Mouse (Mus musculus) kidney, embryonic 14.5 days (tissue): Measurements from ENCODE around the gene Npas4. TPM values are rescaled to one million over a fixed set of nuclear protein-coding genes. Genes with fewer than 3 reads are reported as not detected.

Experiments
- ATAC-seq: fragments of 200-750 bp; cut with Nextera tagmentation; 2 replicates; pipeline ENCODE4 v1.8.0; 2017; ENCODE audit warnings: moderate number of reproducible peaks, mild to moderate bottlenecking, moderate TSS enrichment, moderate library complexity; ENCODE audit not compliant: low FRiP score, low TSS enrichment
- H3K27ac ChIP-seq: fragments of 300-500 bp; sonication (generic); 2 replicates; pipeline ENCODE4 v1.5.1; 2014; ENCODE audit warnings: low read depth, mild to moderate bottlenecking, low read length, moderate library complexity, mixed read lengths
- H3K27me3 ChIP-seq: fragments of 300-500 bp; sonication (generic); 2 replicates; pipeline ENCODE4 v1.6.1; 2014; ENCODE audit warnings: mild to moderate bottlenecking, low read length; ENCODE audit not compliant: control insufficient read depth, insufficient read depth
- H3K36me3 ChIP-seq: fragments of 300-500 bp; sonication (generic); 2 replicates; pipeline ENCODE4 v1.6.1; 2014; ENCODE audit warnings: low read length, mixed read lengths; ENCODE audit not compliant: control insufficient read depth, insufficient read depth
- H3K4me1 ChIP-seq: fragments of 300-500 bp; sonication (generic); 2 replicates; pipeline ENCODE4 v1.6.1; 2014; ENCODE audit warnings: low read length, mixed read lengths; ENCODE audit not compliant: control insufficient read depth, insufficient read depth
- H3K4me2 ChIP-seq: fragments of 300-500 bp; sonication (generic); replicated peaks from 2 replicates; pipeline ENCODE4 v1.6.1; 2014; ENCODE audit warnings: low read depth, mild to moderate bottlenecking, low read length
- H3K4me3 ChIP-seq: fragments of 300-500 bp; sonication (generic); 2 replicates; pipeline ENCODE4 v1.5.1; 2014; ENCODE audit warnings: mild to moderate bottlenecking, low read length
- H3K9ac ChIP-seq: fragments of 300-500 bp; sonication (generic); 2 replicates; pipeline ENCODE4 v1.6.1; 2014; ENCODE audit warnings: low read depth, mild to moderate bottlenecking, low read length, moderate library complexity
- H3K9me3 ChIP-seq: fragments of 300-500 bp; sonication (generic); 2 replicates; pipeline ENCODE4 v1.6.1; 2016; ENCODE audit warnings: low read length; ENCODE audit not compliant: control insufficient read depth
- WGBS: fragments of 180-500 bp; shearing (Covaris S2); extraction: QIAGEN DNeasy Blood & Tissue Kit; methylation state at CpG from one replicate; pipeline ENCODE4 v1.1.7; 2014; 5-methylcytosine and 5-hydroxymethylcytosine counted together
- polyA plus RNA-seq: library from polyadenylated mRNA; unstranded; fragments of >200 nt; fragmentation: Nextera tagmentation; extraction: Ambion mirVana; gene quantifications from 2 replicates; pipeline ENCODE4 v1.2.1, GENCODE M21; 2014

The Npas4 gene
- polyA plus RNA-seq, result not detected in 2 replicates

DNA sequence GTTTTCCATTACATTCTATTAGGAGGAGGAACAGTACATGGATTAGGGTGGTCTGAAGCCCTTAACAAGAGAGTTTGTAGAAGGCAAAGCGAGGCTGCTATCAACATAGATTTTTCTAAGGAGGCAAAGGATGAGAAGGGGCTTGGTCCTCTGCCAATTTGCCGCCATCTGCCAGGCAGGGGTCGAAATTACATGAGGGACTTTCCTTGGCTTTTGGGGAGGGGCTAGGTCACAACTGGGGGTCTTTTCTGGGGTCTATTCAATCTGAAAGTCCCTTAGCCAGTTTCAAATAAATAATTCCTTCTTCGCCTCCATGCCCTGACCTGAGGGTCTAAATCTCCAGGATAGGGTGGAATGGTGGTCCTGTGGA lies at the start of gene Npas4:
Npas4 (minus strand) TSS at position 61 of the 370 bp plus-strand sequence.
- H3K9me3 ChIP-seq, result no peaks in the 10 kb centered on the region
- H3K4me3 ChIP-seq, result no peak within 1 kb of the TSS
- H3K4me2 ChIP-seq, result no peak within 1 kb of the TSS
- H3K27me3 ChIP-seq, result peaks cover 50% of the 10 kb centered on the region
- no peak within 1 kb of the TSS for H3K27ac ChIP-seq
- 0 out of 2 replicates have a peak, but pooled peaks cover 3% of the 10 kb centered on the region for H3K4me1 ChIP-seq
- WGBS, result 14% methylated on average over 4 of the region's 4 CpGs
- H3K36me3 ChIP-seq, result no peaks in the 10 kb centered on the region
- no peak within 1 kb of the TSS for H3K9ac ChIP-seq
- ATAC-seq, result no peak

- peak overlapping the region; percentile 99 for H3K4me2 ChIP-seq
- no peaks in the 10 kb centered on the region for H3K9me3 ChIP-seq
- H3K4me3 ChIP-seq, result peak overlapping the region; percentile 80
- H3K36me3 ChIP-seq, result no peaks in the 10 kb centered on the region
- 12% methylated on average over 41 of the region's 41 CpGs for WGBS
- H3K27ac ChIP-seq, result peak overlapping the region; percentile 59; the same call in 1 of the 2 replicates
- H3K9ac ChIP-seq, result peak overlapping the region; percentile 91
- H3K27me3 ChIP-seq, result no peaks in the 10 kb centered on the region
- ATAC-seq, result no peak; the same call in 1 of the 2 replicates
- H3K4me1 ChIP-seq, result peaks cover 24% of the 10 kb centered on the region
These were observed 49.4 kb upstream of the Npas4 start for GRCm38 (mm10) chr19:5039301-5040114.

DNA sequence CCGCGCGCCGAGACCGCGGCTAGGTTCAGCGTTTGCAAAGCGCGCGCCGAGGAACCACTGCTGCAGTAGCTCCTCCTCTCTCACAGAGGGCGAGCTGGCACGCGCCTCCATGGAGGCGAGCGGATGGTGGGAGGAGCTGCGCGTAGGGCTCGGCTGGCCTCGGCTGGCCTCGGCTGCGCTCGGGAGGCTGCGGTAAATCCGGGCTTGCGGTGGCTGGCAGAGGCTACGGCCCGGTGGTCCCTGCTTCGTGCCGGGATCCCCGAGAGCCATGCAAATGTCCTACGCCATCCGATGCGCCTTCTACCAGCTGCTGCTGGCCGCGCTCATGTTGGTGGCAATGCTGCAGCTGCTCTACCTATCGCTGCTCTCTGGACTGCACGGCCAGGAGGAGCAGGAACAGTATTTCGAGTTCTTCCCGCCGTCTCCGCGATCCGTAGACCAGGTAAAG lies 48.6 kb upstream of the Npas4 start, which contains the start of the genes B4gat1 and AC124502.3:
B4gat1 (plus strand) TSS at position 118 of the 448 bp plus-strand sequence.
AC124502.3 (plus strand) TSS at position 183 of the 448 bp plus-strand sequence.
- no peaks in the 10 kb centered on the region for H3K9me3 ChIP-seq
- no peaks in the 10 kb centered on the region for H3K27me3 ChIP-seq
- H3K4me3 ChIP-seq, result peak within 1 kb of the TSS; percentile 80
- H3K36me3 ChIP-seq, result no peaks in the 10 kb centered on the region
- peak within 1 kb of the TSS; percentile 91 for H3K9ac ChIP-seq
- H3K4me2 ChIP-seq, result peak within 1 kb of the TSS; percentile 99
- WGBS, result under 1% methylated on average over 44 of the region's 44 CpGs
- H3K4me1 ChIP-seq, result peaks cover 24% of the 10 kb centered on the region
- H3K27ac ChIP-seq, result peak within 1 kb of the TSS; percentile 88
- ATAC-seq, result peak; percentile 88

DNA sequence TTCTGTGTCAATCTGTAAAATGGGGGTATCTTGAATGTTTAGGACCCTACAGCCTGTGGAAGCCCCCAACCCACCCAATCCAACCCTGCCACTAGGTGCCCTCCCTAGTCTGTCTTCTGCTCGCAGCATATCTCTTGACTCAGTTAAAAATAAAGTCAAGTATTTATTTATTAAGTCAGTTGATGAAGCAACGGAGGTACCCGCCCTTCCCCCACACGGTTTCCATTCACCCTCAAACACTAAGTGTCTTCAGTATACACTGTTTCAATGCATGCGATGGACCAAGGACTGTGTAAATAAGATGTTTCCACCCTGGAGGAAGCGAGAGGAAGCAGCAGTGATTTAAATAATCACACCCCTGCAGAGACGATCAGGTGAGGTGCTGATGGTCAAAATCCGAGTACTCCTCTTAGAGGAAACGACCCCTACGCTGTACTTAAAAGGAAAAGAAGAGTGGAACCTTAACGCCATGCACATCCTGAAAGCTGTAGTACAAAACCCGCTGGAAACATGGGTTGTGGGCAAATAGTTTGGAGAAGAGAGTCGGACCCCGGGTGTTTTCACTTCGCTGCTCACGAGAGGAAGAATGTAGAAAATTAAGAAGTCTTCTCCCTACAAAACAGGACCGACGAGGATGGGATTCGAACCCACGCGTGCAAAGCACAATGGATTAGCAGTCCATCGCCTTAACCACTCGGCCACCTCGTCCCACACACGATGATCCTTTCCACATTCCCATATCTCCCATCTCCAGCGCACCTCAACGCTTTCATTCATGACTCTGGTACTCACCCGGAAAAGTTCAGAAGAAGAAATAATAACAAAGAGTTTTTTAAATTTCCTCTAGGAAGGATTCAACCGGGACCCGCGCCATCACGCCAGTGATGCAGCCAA lies 47.8 kb upstream of the Npas4 start:
- WGBS, result 5% methylated on average over 32 of the region's 32 CpGs
- H3K27ac ChIP-seq, result peak overlapping the region; percentile 88; the same call in 1 of the 2 replicates
- H3K36me3 ChIP-seq, result no peaks in the 10 kb centered on the region
- peak overlapping the region; percentile 80 for H3K4me3 ChIP-seq
- peak; percentile 56 for ATAC-seq
- peaks cover 24% of the 10 kb centered on the region for H3K4me1 ChIP-seq
- H3K9ac ChIP-seq, result peak overlapping the region; percentile 91
- peak overlapping the region; percentile 99 for H3K4me2 ChIP-seq
- no peaks in the 10 kb centered on the region for H3K9me3 ChIP-seq
- H3K27me3 ChIP-seq, result no peaks in the 10 kb centered on the region

GRCm38 (mm10) chr19:5036577-5036976 lies 46.5 kb upstream of the Npas4 start:
- Histone ChIP-seq H3K36me3 (peaks cover under 1% of the 10 kb centered on the region; the same call in 1 of the 2 replicates), H3K4me2 (no peak overlapping the region), H3K9ac (no peak overlapping the region), H3K27ac (no peak overlapping the region), H3K9me3 (no peaks in the 10 kb centered on the region), H3K4me3 (no peak overlapping the region), H3K4me1 (peaks cover 19% of the 10 kb centered on the region), H3K27me3 (no peaks in the 10 kb centered on the region)
- 86% methylated on average over 4 of the region's 4 CpGs for WGBS
- no peak for ATAC-seq

- H3K9ac ChIP-seq, result no peak overlapping the region
- H3K36me3 ChIP-seq, result peaks cover 24% of the 10 kb centered on the region
- 80% methylated on average over 3 of the region's 3 CpGs for WGBS
- no peak for ATAC-seq
- H3K27ac ChIP-seq, result no peak overlapping the region
- no peak overlapping the region for H3K4me3 ChIP-seq
- no peaks in the 10 kb centered on the region for H3K27me3 ChIP-seq
- no peaks in the 10 kb centered on the region for H3K9me3 ChIP-seq
- no peak overlapping the region for H3K4me2 ChIP-seq
- 0 out of 2 replicates have a peak, but pooled peaks cover under 1% of the 10 kb centered on the region for H3K4me1 ChIP-seq
These were observed 42.6 kb upstream of the Npas4 start for GRCm38 (mm10) chr19:5032686-5033085.

DNA sequence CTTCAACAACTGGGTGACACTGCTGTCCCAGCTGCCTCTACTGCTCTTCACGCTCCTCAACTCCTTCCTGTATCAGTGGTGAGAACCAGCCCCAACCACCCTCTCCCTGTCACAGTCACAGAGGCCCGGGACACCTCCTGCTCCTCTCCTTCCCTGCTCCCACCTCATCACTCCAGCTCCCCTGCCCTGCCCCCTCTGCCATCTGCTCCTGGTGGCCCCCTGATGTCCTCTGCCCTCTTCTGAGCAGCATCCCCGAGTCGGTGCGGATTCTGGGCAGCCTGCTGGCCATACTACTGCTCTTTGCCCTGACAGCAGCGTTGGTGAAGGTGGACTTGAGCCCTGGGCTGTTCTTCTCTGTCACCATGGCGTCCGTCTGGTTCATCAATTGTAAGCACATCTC lies 36.0 kb upstream of the Npas4 start:
- WGBS, result 91% methylated on average over 8 of the region's 8 CpGs
- H3K27me3 ChIP-seq, result no peaks in the 10 kb centered on the region
- 0 out of 2 replicates have a peak, but pooled peaks cover 4% of the 10 kb centered on the region for H3K4me1 ChIP-seq
- no peak overlapping the region for H3K4me3 ChIP-seq
- ATAC-seq, result no peak
- H3K36me3 ChIP-seq, result peaks cover 34% of the 10 kb centered on the region
- H3K4me2 ChIP-seq, result no peak overlapping the region
- no peak overlapping the region for H3K27ac ChIP-seq
- no peaks in the 10 kb centered on the region for H3K9me3 ChIP-seq
- no peak overlapping the region for H3K9ac ChIP-seq

GRCm38 (mm10) chr19:5023621-5024479 lies 33.7 kb upstream of the Npas4 start, which contains the start of gene Slc29a2:
Gene Slc29a2, plus strand, starts transcription at chr19:5023860.
- under 1% methylated on average over 62 of the region's 62 CpGs for WGBS
- Histone ChIP-seq H3K27ac (peak within 1 kb of the TSS; percentile 77), H3K9me3 (no peaks in the 10 kb centered on the region), H3K36me3 (peaks cover 24% of the 10 kb centered on the region), H3K4me2 (peak within 1 kb of the TSS; percentile 91), H3K4me3 (peak within 1 kb of the TSS; percentile 67), H3K9ac (peak within 1 kb of the TSS; percentile 74), H3K27me3 (no peaks in the 10 kb centered on the region), H3K4me1 (0 out of 2 replicates have a peak, but pooled peaks cover 4% of the 10 kb centered on the region)
- peak; percentile 96 for ATAC-seq
